Mouse (Mus musculus) 3134 (cell line): ENCODE data around the gene Ada.
A peak's percentile ranks its signal among the peaks of the same experiment; 100 is the strongest.

ENCODE experiments used
- DNase-seq: peaks from one replicate; pipeline ENCODE4 v3.0.0-alpha.2; 2011; ENCODE audit warnings: low spot score; ENCODE audit not compliant: insufficient read length; ENCODE audit errors: extremely low read depth

Gene Ada

GRCm38 (mm10) chr2:163735163-163735562 is 14.9 kb downstream of the Ada start:
- no peak for DNase-seq

GRCm38 (mm10) chr2:163732021-163732420 is 18.0 kb downstream of the Ada start:
- DNase-seq: no peak

- DNase-seq: no peak
Observed at GRCm38 (mm10) chr2:163728300-163728699, 21.7 kb downstream of the Ada start.

GRCm38 (mm10) chr2:163726766-163727393 is 23.2 kb downstream of the Ada start:
- no peak for DNase-seq

GRCm38 (mm10) chr2:163722550-163722949 is 27.5 kb downstream of the Ada start:
- peak; percentile 20 for DNase-seq

GRCm38 (mm10) chr2:163719616-163720015 is 30.4 kb downstream of the Ada start:
- DNase-seq: no peak

GRCm38 (mm10) chr2:163718951-163719603 is 31.0 kb downstream of the Ada start:
- DNase-seq: peak; percentile 25

- DNase-seq: no peak
Observed at GRCm38 (mm10) chr2:163718526-163718925, 31.5 kb downstream of the Ada start.

- DNase-seq: no peak
Observed at GRCm38 (mm10) chr2:163716853-163717252, 33.2 kb downstream of the Ada start.

- no peak for DNase-seq
Observed at GRCm38 (mm10) chr2:163716448-163716847, 33.6 kb downstream of the Ada start.

- DNase-seq: no peak
Observed at GRCm38 (mm10) chr2:163713340-163713739, 36.7 kb downstream of the Ada start.

GRCm38 (mm10) chr2:163712874-163713273 is 37.2 kb downstream of the Ada start:
- no peak for DNase-seq

- DNase-seq: no peak
Observed at GRCm38 (mm10) chr2:163712473-163712872, 37.6 kb downstream of the Ada start.

- DNase-seq: no peak
Observed at GRCm38 (mm10) chr2:163711368-163711868, 38.6 kb downstream of the Ada start.

- no peak for DNase-seq
Observed at GRCm38 (mm10) chr2:163710606-163711159, 39.4 kb downstream of the Ada start.

- DNase-seq: no peak
Observed at GRCm38 (mm10) chr2:163710000-163710399, 40.0 kb downstream of the Ada start.

- no peak for DNase-seq
Observed at GRCm38 (mm10) chr2:163708763-163709250, 41.2 kb downstream of the Ada start.

- no peak for DNase-seq
Observed at GRCm38 (mm10) chr2:163708321-163708720, 41.7 kb downstream of the Ada start.

GRCm38 (mm10) chr2:163703599-163704260 is 46.3 kb downstream of the Ada start:
- no peak for DNase-seq

GRCm38 (mm10) chr2:163702921-163703320 is 47.1 kb downstream of the Ada start:
- DNase-seq: no peak

GRCm38 (mm10) chr2:163702431-163702830 is 47.6 kb downstream of the Ada start:
- DNase-seq: no peak
